Mouse (Mus musculus) v-Abl transformed pro-B cells (cell line): Measurements from ENCODE around the gene S1pr3.

Source experiments
- in situ Hi-C, 2 experiments: fragments of 400-800 bp; cut with MboI; formaldehyde crosslinking; loops; one replicate each; pipeline ENCODE4 v1.15.1; 2025; ENCODE audit not compliant: unreplicated experiment in 2 of 2

Gene S1pr3

GRCm38 (mm10) chr13:51404566-51404965 is 3.9 kb upstream of the S1pr3 start:
- in situ Hi-C loops = no loop called here

GRCm38 (mm10) chr13:51405731-51406320 is 2.6 kb upstream of the S1pr3 start:
- in situ Hi-C loops = no loop called here

GRCm38 (mm10) chr13:51407541-51408217 is 760 bp upstream of the S1pr3 start:
- in situ Hi-C loops = no loop called here

GRCm38 (mm10) chr13:51409936-51410481 is 1.6 kb downstream of the S1pr3 start:
- in situ Hi-C loops = loop anchor here (5.0 to 10.0 kb wide), 5 partner anchors 88 to 228 kb away; no protein-coding TSS in a partner anchor

GRCm38 (mm10) chr13:51411243-51411642 is 2.8 kb downstream of the S1pr3 start:
- in situ Hi-C loops = loop anchor here (5.0 to 10.0 kb wide), 5 partner anchors 89 to 229 kb away; no protein-coding TSS in a partner anchor

GRCm38 (mm10) chr13:51411696-51412430 is 3.4 kb downstream of the S1pr3 start:
- in situ Hi-C loops = loop anchor here (5.0 to 10.0 kb wide), 5 partner anchors 90 to 230 kb away; no protein-coding TSS in a partner anchor

- in situ Hi-C loops = loop anchor here (5.0 to 10.0 kb wide), 5 partner anchors 91 to 231 kb away; no protein-coding TSS in a partner anchor
These were observed 5.0 kb downstream of the S1pr3 start for GRCm38 (mm10) chr13:51413461-51413860.

- in situ Hi-C loops = loop anchor here (5.0 to 10.0 kb wide), 3 partner anchors 142 to 469 kb away; no protein-coding TSS in a partner anchor
These were observed 8.3 kb downstream of the S1pr3 start for GRCm38 (mm10) chr13:51416727-51417126.

- in situ Hi-C loops = loop anchor here (5.0 to 10.0 kb wide), 3 partner anchors 143 to 470 kb away; no protein-coding TSS in a partner anchor
These were observed 9.4 kb downstream of the S1pr3 start for GRCm38 (mm10) chr13:51417796-51418195.

- in situ Hi-C loops = loop anchor here (5.0 to 10.0 kb wide), 3 partner anchors 144 to 471 kb away; no protein-coding TSS in a partner anchor
These were observed 10.0 kb downstream of the S1pr3 start for GRCm38 (mm10) chr13:51418268-51418941.

- in situ Hi-C loops = loop anchor here (5.0 to 10.0 kb wide), 3 partner anchors 144 to 472 kb away; no protein-coding TSS in a partner anchor
These were observed 10.6 kb downstream of the S1pr3 start for GRCm38 (mm10) chr13:51418942-51419451.

- in situ Hi-C loops = loop anchor here (5.0 to 10.0 kb wide), 3 partner anchors 145 to 472 kb away; no protein-coding TSS in a partner anchor
These were observed 11.1 kb downstream of the S1pr3 start for GRCm38 (mm10) chr13:51419501-51419900.

- in situ Hi-C loops = loop anchor here (10.0 kb wide), 1 partner anchor 1206 kb away; no protein-coding TSS in a partner anchor
These were observed 12.4 kb downstream of the S1pr3 start for GRCm38 (mm10) chr13:51420861-51421260.

GRCm38 (mm10) chr13:51423647-51424046 is 15.2 kb downstream of the S1pr3 start:
- in situ Hi-C loops = loop anchor here (10.0 kb wide), 1 partner anchor 1209 kb away; no protein-coding TSS in a partner anchor

GRCm38 (mm10) chr13:51424647-51425046 is 16.2 kb downstream of the S1pr3 start:
- in situ Hi-C loops = loop anchor here (5.0 to 25.0 kb wide), 3 partner anchors 477 to 1987 kb away; no protein-coding TSS in a partner anchor

- in situ Hi-C loops = loop anchor here (5.0 to 25.0 kb wide), 3 partner anchors 479 to 1989 kb away; no protein-coding TSS in a partner anchor
These were observed 17.4 kb downstream of the S1pr3 start for GRCm38 (mm10) chr13:51425662-51426443.

- in situ Hi-C loops = loop anchor here in 1 of 2 experiments (25.0 kb wide), 1 partner anchor 1996 kb away; no protein-coding TSS in a partner anchor
These were observed 24.9 kb downstream of the S1pr3 start for GRCm38 (mm10) chr13:51433371-51433770.

- in situ Hi-C loops = loop anchor here in 1 of 2 experiments (25.0 kb wide), 1 partner anchor 1997 kb away; no protein-coding TSS in a partner anchor
These were observed 26.0 kb downstream of the S1pr3 start for GRCm38 (mm10) chr13:51434460-51434859.
